Mouse (Mus musculus): ENCODE measurements around the gene Ppm1a. TPM values are rescaled to one million over a fixed set of nuclear protein-coding genes. Genes with fewer than 3 reads are reported as not detected.

Ppm1a gene
- polyA plus RNA-seq, 1 experiment from 2014 or later = 26.2 TPM

GRCm38 (mm10) chr12:72843973-72844620 lies 86.8 kb downstream of the Ppm1a start:
- Histone ChIP-seq H3K36me3 (replicated peaks) (no peaks in the 10 kb centered on the region), H3K27ac (replicated peaks) (no peak overlapping the region), H3K27me3 (peaks cover 9% of the 10 kb centered on the region), H3K9ac (no peak overlapping the region), H3K4me2 (peak overlapping the region; percentile 55), H3K4me1 (replicated peaks) (peaks cover 8% of the 10 kb centered on the region; the same call in 1 of the 2 replicates), H3K4me3 (replicated peaks) (peak overlapping the region; percentile 26; the same call in 1 of the 2 replicates), H3K9me3 (replicated peaks) (no peaks in the 10 kb centered on the region)
- 8% methylated on average over 12 of the region's 12 CpGs for WGBS (ENCODE audit: insufficient replicate concordance)
- ATAC-seq (ENCODE audit: insufficient read depth) = peak; percentile 81

GRCm38 (mm10) chr12:72845946-72846345 lies 88.7 kb downstream of the Ppm1a start:
- Histone ChIP-seq H3K27me3 (peaks cover 18% of the 10 kb centered on the region), H3K27ac (replicated peaks) (no peak overlapping the region), H3K4me1 (replicated peaks) (peaks cover 8% of the 10 kb centered on the region; the same call in 1 of the 2 replicates), H3K9ac (no peak overlapping the region), H3K36me3 (replicated peaks) (no peaks in the 10 kb centered on the region), H3K4me2 (no peak overlapping the region), H3K4me3 (replicated peaks) (no peak overlapping the region), H3K9me3 (replicated peaks) (no peaks in the 10 kb centered on the region)
- ATAC-seq (ENCODE audit: insufficient read depth) = no peak
- 57% methylated on average over 10 of the region's 10 CpGs for WGBS (ENCODE audit: insufficient replicate concordance)

DNA sequence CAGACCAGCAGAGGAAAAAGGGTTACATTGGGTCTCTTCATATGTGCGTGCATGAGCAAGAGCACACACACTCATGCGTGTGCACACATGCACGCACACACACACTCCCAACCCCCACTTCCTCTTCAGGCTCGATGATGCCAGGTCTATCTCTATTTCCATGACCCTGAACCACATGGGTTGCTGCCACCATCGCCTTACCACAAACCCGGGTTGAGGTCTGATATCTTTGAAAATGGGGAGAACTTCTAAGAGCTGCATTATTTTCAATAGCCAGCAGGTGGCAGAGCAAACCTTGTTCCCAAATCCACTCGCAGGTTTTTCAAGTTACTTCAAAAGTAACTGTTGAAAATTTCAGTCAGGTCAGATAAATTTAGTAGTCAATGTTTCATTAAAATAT lies 90.5 kb downstream of the Ppm1a start:
- Histone ChIP-seq H3K9me3 (replicated peaks) (no peaks in the 10 kb centered on the region), H3K4me1 (replicated peaks) (peaks cover 8% of the 10 kb centered on the region; the same call in 1 of the 2 replicates), H3K36me3 (replicated peaks) (no peaks in the 10 kb centered on the region), H3K4me3 (replicated peaks) (no peak overlapping the region), H3K27me3 (peaks cover 25% of the 10 kb centered on the region), H3K4me2 (no peak overlapping the region), H3K27ac (replicated peaks) (no peak overlapping the region), H3K9ac (no peak overlapping the region)
- WGBS (ENCODE audit: insufficient replicate concordance) = 13% methylated on average over 7 of the region's 7 CpGs
- no peak for ATAC-seq (ENCODE audit: insufficient read depth)

Other genes with a start within 250 kb of the Ppm1a start
- 2.0 and 2.1 TPM in 2 replicates for gene Pcnx4, start 221.1 kb upstream of the Ppm1a start, polyA plus RNA-seq (2015; fragmentation: Nextera tagmentation; extraction: Ambion mirVana)
- 0.05 TPM in 1 of 2 replicates, not detected in the other for gene Gm4756, start 107.8 kb upstream of the Ppm1a start, polyA plus RNA-seq (2015; fragmentation: Nextera tagmentation; extraction: Ambion mirVana)
- 34.7 and 48.8 TPM in 2 replicates for gene Dhrs7, start 92.5 kb upstream of the Ppm1a start, polyA plus RNA-seq (2015; fragmentation: Nextera tagmentation; extraction: Ambion mirVana)
- gene Six6, start 182.4 kb downstream of the Ppm1a start, polyA plus RNA-seq (2015; fragmentation: Nextera tagmentation; extraction: Ambion mirVana) = not detected in 2 replicates
- 0.24 and 0.35 TPM in 2 replicates for gene 4930447C04Rik, start 183.3 kb downstream of the Ppm1a start, polyA plus RNA-seq (2015; fragmentation: Nextera tagmentation; extraction: Ambion mirVana)